Mouse (Mus musculus) layer of hippocampus, adult 18-20 months (tissue): ENCODE measurements around the gene Adm2. TPM values are rescaled to one million over a fixed set of nuclear protein-coding genes. Genes with fewer than 3 reads are reported as not detected.

ENCODE experiments used
- DNase-seq, 2 experiments: peaks; one replicate each; pipeline ENCODE4 v3.0.0; 2022; ENCODE audit warnings: low spot score in 2 of 2
- long read RNA-seq: library from polyadenylated mRNA; stranded (forward); transcript quantifications from one replicate; pipeline ENCODE4 v2.0.0, GENCODE M21; 2021
- total RNA-seq, 2 experiments: library from RNA; stranded (reverse); gene quantifications; 2 replicates each; pipeline ENCODE4 v1.2.3; 2021

Adm2 gene
- total RNA-seq, result not detected
- long read RNA-seq, result 0 reads

- no peak for DNase-seq
Observed at GRCm38 (mm10) chr15:89322670-89323522, at the start of gene Adm2. Adm2 (plus strand) TSS chr15:89322720.

GRCm38 (mm10) chr15:89275497-89275896, 47.0 kb upstream of the Adm2 start:
- DNase-seq, result no peak

- no peak for DNase-seq
Observed at GRCm38 (mm10) chr15:89277366-89277765, 45.2 kb upstream of the Adm2 start.

- no peak for DNase-seq
Observed at GRCm38 (mm10) chr15:89282546-89282945, 40.0 kb upstream of the Adm2 start.

- no peak for DNase-seq
Observed at GRCm38 (mm10) chr15:89284094-89284493, 38.4 kb upstream of the Adm2 start.

GRCm38 (mm10) chr15:89285004-89285403, 37.5 kb upstream of the Adm2 start:
- peak in 1 of 2 experiments; percentile 51 for DNase-seq

- DNase-seq, result no peak
Observed at GRCm38 (mm10) chr15:89285478-89285877, 37.0 kb upstream of the Adm2 start.

- DNase-seq, result no peak
Observed at GRCm38 (mm10) chr15:89286114-89286513, 36.4 kb upstream of the Adm2 start.

GRCm38 (mm10) chr15:89286582-89286981, 35.9 kb upstream of the Adm2 start:
- DNase-seq, result no peak

- DNase-seq, result no peak
Observed at GRCm38 (mm10) chr15:89288227-89288767, 34.2 kb upstream of the Adm2 start.

GRCm38 (mm10) chr15:89289455-89289854, 33.1 kb upstream of the Adm2 start:
- DNase-seq, result no peak

GRCm38 (mm10) chr15:89291521-89291920, 31.0 kb upstream of the Adm2 start:
- no peak for DNase-seq

- DNase-seq, result no peak
Observed at GRCm38 (mm10) chr15:89292795-89293194, 29.7 kb upstream of the Adm2 start.

GRCm38 (mm10) chr15:89293778-89294177, 28.7 kb upstream of the Adm2 start:
- no peak for DNase-seq

GRCm38 (mm10) chr15:89295580-89296165, 26.8 kb upstream of the Adm2 start:
- no peak for DNase-seq

GRCm38 (mm10) chr15:89296465-89296864, 26.1 kb upstream of the Adm2 start:
- DNase-seq, result no peak

GRCm38 (mm10) chr15:89297695-89298094, 24.8 kb upstream of the Adm2 start:
- peak in 1 of 2 experiments; percentile 78 for DNase-seq

- no peak for DNase-seq
Observed at GRCm38 (mm10) chr15:89300180-89300579, 22.3 kb upstream of the Adm2 start.

GRCm38 (mm10) chr15:89300600-89300999, 21.9 kb upstream of the Adm2 start:
- DNase-seq, result no peak

GRCm38 (mm10) chr15:89305966-89306365, 16.6 kb upstream of the Adm2 start:
- DNase-seq, result no peak

GRCm38 (mm10) chr15:89307461-89307860, 15.1 kb upstream of the Adm2 start:
- peak in 1 of 2 experiments; percentile 15 for DNase-seq

- peak in 1 of 2 experiments; percentile 67 for DNase-seq
Observed at GRCm38 (mm10) chr15:89308406-89309139, 13.9 kb upstream of the Adm2 start.
